Mouse (Mus musculus): Measurements from ENCODE around the gene Matn1.

- TF ChIP-seq CTCF (IDR thresholded peaks at IDR 0.05; ENCODE audit: low read depth) (no peak), EP300 (IDR thresholded peaks at IDR 0.05; ENCODE audit: low read depth) (no peak)
Observed at GRCm38 (mm10) chr4:130905025-130905424, 39.2 kb upstream of the Matn1 start.

All from heart, postnatal 0 days (tissue).